Mouse (Mus musculus) embryonic facial prominence, embryonic 15.5 days (tissue): Measurements from ENCODE around the gene Hs6st1. TPM values are rescaled to one million over a fixed set of nuclear protein-coding genes. Genes with fewer than 3 reads are reported as not detected.

Source experiments
- microRNA-seq: library from miRNA; unstranded; fragments of <30 nt; microRNA quantifications from one replicate; pipeline ENCODE4, GENCODE M21; 2016; ENCODE audit warnings: borderline number of aligned reads
- polyA plus RNA-seq: library from polyadenylated mRNA; unstranded; fragments of >200 nt; fragmentation: Nextera tagmentation; extraction: Ambion mirVana; gene quantifications from 2 replicates; pipeline ENCODE4 v1.2.1, GENCODE M21; 2015

Hs6st1 gene
- polyA plus RNA-seq, 1 experiment from 2014 or later = 8.3 TPM

Small RNA genes within 50 kb of the gene (microRNA-seq; reads per million reads assigned to microRNA genes)
- 0.86 reads per million for gene Mir6897

Other genes starting within 250 kb of the Hs6st1 start
- 56.8 and 57.2 TPM in 2 replicates for gene Uggt1, start 176.3 kb downstream of the Hs6st1 start, polyA plus RNA-seq
- 1.5 and 2.2 TPM in 2 replicates for gene Neurl3, start 206.3 kb downstream of the Hs6st1 start, polyA plus RNA-seq
- gene Arid5a, start 239.3 kb downstream of the Hs6st1 start, polyA plus RNA-seq = 15.5 and 16.1 TPM in 2 replicates